Mouse (Mus musculus) spleen, embryonic (tissue): ENCODE results near the gene Mrpl39.

ENCODE experiments used
- CTCF ChIA-PET: fragments of 350-600 bp; sonication (Branson Sonifier 250); formaldehyde crosslinking; loops from one replicate; lab custom pipeline; 2022; lab: Charles Lee

The Mrpl39 gene

GRCm38 (mm10) chr16:84735166-84736105 lies at the start of gene Mrpl39:
Mrpl39 (minus strand) TSS chr16:84735742.
- CTCF ChIA-PET = interaction anchor here (0.6 kb wide), 1 partner anchor 89 kb away, joined by 3 read pairs; no protein-coding TSS in a partner anchor

- CTCF ChIA-PET = no interaction called here
Observed at GRCm38 (mm10) chr16:84784966-84785365, 49.4 kb upstream of the Mrpl39 start.

GRCm38 (mm10) chr16:84783279-84783678 lies 47.7 kb upstream of the Mrpl39 start:
- CTCF ChIA-PET = no interaction called here

- CTCF ChIA-PET = no interaction called here
Observed at GRCm38 (mm10) chr16:84779718-84780117, 44.2 kb upstream of the Mrpl39 start.

GRCm38 (mm10) chr16:84778861-84779630 lies 43.5 kb upstream of the Mrpl39 start:
- CTCF ChIA-PET = interaction anchor here (0.5 kb wide), 1 partner anchor 250 kb away, joined by 7 read pairs; no protein-coding TSS in a partner anchor

- CTCF ChIA-PET = no interaction called here
Observed at GRCm38 (mm10) chr16:84778431-84778830, 42.9 kb upstream of the Mrpl39 start.

- CTCF ChIA-PET = no interaction called here
Observed at GRCm38 (mm10) chr16:84776089-84776784, 40.7 kb upstream of the Mrpl39 start.

GRCm38 (mm10) chr16:84775356-84775755 lies 39.8 kb upstream of the Mrpl39 start:
- CTCF ChIA-PET = no interaction called here

- CTCF ChIA-PET = no interaction called here
Observed at GRCm38 (mm10) chr16:84774761-84775231, 39.3 kb upstream of the Mrpl39 start.

- CTCF ChIA-PET = no interaction called here
Observed at GRCm38 (mm10) chr16:84774003-84774703, 38.6 kb upstream of the Mrpl39 start, which contains the start of gene Jam2. Jam2 (plus strand) TSS chr16:84774123.

- CTCF ChIA-PET = no interaction called here
Observed at GRCm38 (mm10) chr16:84773268-84773861, 37.8 kb upstream of the Mrpl39 start.

- CTCF ChIA-PET = no interaction called here
Observed at GRCm38 (mm10) chr16:84772496-84773267, 37.1 kb upstream of the Mrpl39 start.

GRCm38 (mm10) chr16:84771461-84771860 lies 35.9 kb upstream of the Mrpl39 start:
- CTCF ChIA-PET = no interaction called here

- CTCF ChIA-PET = interaction anchor here (0.6 kb wide), 1 partner anchor 156 kb away, joined by 5 read pairs; no protein-coding TSS in a partner anchor
Observed at GRCm38 (mm10) chr16:84770891-84771290, 35.3 kb upstream of the Mrpl39 start.

GRCm38 (mm10) chr16:84769619-84770464 lies 34.3 kb upstream of the Mrpl39 start:
- CTCF ChIA-PET = no interaction called here

GRCm38 (mm10) chr16:84769182-84769581 lies 33.6 kb upstream of the Mrpl39 start:
- CTCF ChIA-PET = no interaction called here

- CTCF ChIA-PET = no interaction called here
Observed at GRCm38 (mm10) chr16:84767956-84768355, 32.4 kb upstream of the Mrpl39 start.

GRCm38 (mm10) chr16:84745721-84746306 lies 10.3 kb upstream of the Mrpl39 start:
- CTCF ChIA-PET = no interaction called here
